Mouse (Mus musculus): ENCODE results near the gene Poc1b. TPM values are rescaled to one million over a fixed set of nuclear protein-coding genes. Genes with fewer than 3 reads are reported as not detected.

Gene Poc1b
- polyA plus RNA-seq, 2 experiments: 5.6 to 5.9 TPM

GRCm38 (mm10) chr10:99176911-99177310 lies 70.1 kb downstream of the Poc1b start:
- ATAC-seq (ENCODE audit: insufficient read depth) (no peak), DNase-seq (ENCODE audit: low read depth in 3 of 3, low spot score in 3 of 3) (no peak)
- H3K9me3 ChIP-seq (ENCODE audit: control insufficient read depth, low read length): no peaks in the 10 kb centered on the region
- H3K27me3 ChIP-seq (ENCODE audit: control insufficient read depth, insufficient read depth, low read length): no peaks in the 10 kb centered on the region
- peaks cover 0 to 5% of the 10 kb centered on the region in 2 experiments; a peak in 2 of 4 replicates for H3K4me1 ChIP-seq (replicated peaks; ENCODE audit: control insufficient read depth in 2 of 2, insufficient read depth in 2 of 2, low read length in 1 of 2)
- TF ChIP-seq CTCF (IDR thresholded peaks at IDR 0.05; ENCODE audit: low read depth) (no peak), EP300 (IDR thresholded peaks at IDR 0.05; ENCODE audit: low read depth) (no peak)
- no peak overlapping the region for H3K4me3 ChIP-seq (ENCODE audit: insufficient read depth in 1 of 2, low read depth in 2 of 2, low read length in 2 of 2)
- no peak overlapping the region for H3K4me2 ChIP-seq (ENCODE audit: low read depth)
- no peaks in the 10 kb centered on the region for H3K36me3 ChIP-seq (replicated peaks; ENCODE audit: control insufficient read depth, insufficient read depth, low read depth)
- H3K27ac ChIP-seq: no peak overlapping the region
- 78% methylated on average over 9 of the region's 9 CpGs for WGBS (ENCODE audit: insufficient replicate concordance)
- H3K9ac ChIP-seq (replicated peaks): no peak overlapping the region

DNA sequence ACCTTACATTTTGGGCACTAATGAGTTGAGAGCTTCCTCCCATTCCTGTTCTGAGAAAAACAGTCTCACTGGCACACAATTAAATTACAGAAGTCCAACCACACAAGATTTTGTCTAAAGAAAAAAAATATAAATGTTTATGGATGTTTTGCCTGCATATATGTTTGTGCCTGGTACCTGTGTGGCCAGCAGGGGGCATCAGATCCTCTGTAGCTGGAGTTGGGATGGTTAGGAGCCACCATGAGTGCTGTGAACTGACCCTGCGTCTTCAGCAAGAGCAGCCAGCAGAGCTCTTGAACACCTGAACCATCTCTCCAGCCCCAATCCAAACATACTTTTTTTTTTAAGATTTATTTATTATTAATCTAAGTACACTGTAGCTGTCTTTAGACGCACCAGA lies 71.3 kb downstream of the Poc1b start:
- H3K9ac ChIP-seq (replicated peaks): no peak overlapping the region
- H3K36me3 ChIP-seq (replicated peaks; ENCODE audit: control insufficient read depth, insufficient read depth, low read depth): no peaks in the 10 kb centered on the region
- DNase-seq (ENCODE audit: low read depth in 3 of 3, low spot score in 3 of 3) (no peak), ATAC-seq (ENCODE audit: insufficient read depth) (no peak)
- H3K27ac ChIP-seq: no peak overlapping the region
- H3K4me2 ChIP-seq (ENCODE audit: low read depth): no peak overlapping the region
- 84% methylated on average over 2 of the region's 2 CpGs for WGBS (ENCODE audit: insufficient replicate concordance)
- no peak overlapping the region for H3K4me3 ChIP-seq (ENCODE audit: insufficient read depth in 1 of 2, low read depth in 2 of 2, low read length in 2 of 2)
- H3K4me1 ChIP-seq (replicated peaks; ENCODE audit: control insufficient read depth in 2 of 2, insufficient read depth in 2 of 2, low read length in 1 of 2): no peaks in the 10 kb centered on the region; a peak in 1 of 4 replicates
- H3K27me3 ChIP-seq (ENCODE audit: control insufficient read depth, insufficient read depth, low read length): no peaks in the 10 kb centered on the region
- no peak for TF ChIP-seq EP300 (IDR thresholded peaks at IDR 0.05; ENCODE audit: low read depth)
- peak; percentile 57 for TF ChIP-seq CTCF (IDR thresholded peaks at IDR 0.05; ENCODE audit: low read depth)
- no peaks in the 10 kb centered on the region for H3K9me3 ChIP-seq (ENCODE audit: control insufficient read depth, low read length)

DNA sequence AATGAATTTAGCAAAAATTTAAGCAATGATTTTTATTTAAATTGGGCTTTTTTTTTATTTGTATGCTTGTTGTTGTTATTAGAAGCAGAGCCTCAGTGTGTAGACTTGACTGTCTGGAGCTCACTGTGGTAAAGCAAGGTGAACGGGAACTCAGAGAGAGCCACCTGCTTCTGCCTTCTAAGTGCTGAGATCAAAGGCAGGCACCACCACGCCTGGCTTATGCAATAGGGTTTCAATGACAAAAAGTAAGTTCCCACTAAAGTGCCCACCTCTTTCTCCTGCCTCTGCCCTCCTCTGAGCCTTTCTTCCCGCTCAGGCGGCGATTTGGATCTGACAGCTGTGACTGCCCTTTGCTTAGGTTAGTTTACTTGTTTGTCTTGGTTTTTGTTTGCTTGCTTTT lies 72.3 kb downstream of the Poc1b start:
- H3K4me3 ChIP-seq (ENCODE audit: insufficient read depth in 1 of 2, low read depth in 2 of 2, low read length in 2 of 2): no peak overlapping the region
- no peak overlapping the region for H3K27ac ChIP-seq
- H3K9ac ChIP-seq (replicated peaks): no peak overlapping the region
- H3K4me1 ChIP-seq (replicated peaks; ENCODE audit: control insufficient read depth in 2 of 2, insufficient read depth in 2 of 2, low read length in 1 of 2): no peaks in the 10 kb centered on the region
- H3K36me3 ChIP-seq (replicated peaks; ENCODE audit: control insufficient read depth, insufficient read depth, low read depth): no peaks in the 10 kb centered on the region
- no peak for ATAC-seq (ENCODE audit: insufficient read depth)
- H3K27me3 ChIP-seq (ENCODE audit: control insufficient read depth, insufficient read depth, low read length): no peaks in the 10 kb centered on the region
- H3K9me3 ChIP-seq (ENCODE audit: control insufficient read depth, low read length): no peaks in the 10 kb centered on the region
- 67% methylated on average over 5 of the region's 5 CpGs for WGBS (ENCODE audit: insufficient replicate concordance)
- H3K4me2 ChIP-seq (ENCODE audit: low read depth): no peak overlapping the region
- DNase-seq (ENCODE audit: low read depth in 3 of 3, low spot score in 3 of 3): no peak
- TF ChIP-seq EP300 (IDR thresholded peaks at IDR 0.05; ENCODE audit: low read depth) (no peak), CTCF (IDR thresholded peaks at IDR 0.05; ENCODE audit: low read depth) (no peak)

DNA sequence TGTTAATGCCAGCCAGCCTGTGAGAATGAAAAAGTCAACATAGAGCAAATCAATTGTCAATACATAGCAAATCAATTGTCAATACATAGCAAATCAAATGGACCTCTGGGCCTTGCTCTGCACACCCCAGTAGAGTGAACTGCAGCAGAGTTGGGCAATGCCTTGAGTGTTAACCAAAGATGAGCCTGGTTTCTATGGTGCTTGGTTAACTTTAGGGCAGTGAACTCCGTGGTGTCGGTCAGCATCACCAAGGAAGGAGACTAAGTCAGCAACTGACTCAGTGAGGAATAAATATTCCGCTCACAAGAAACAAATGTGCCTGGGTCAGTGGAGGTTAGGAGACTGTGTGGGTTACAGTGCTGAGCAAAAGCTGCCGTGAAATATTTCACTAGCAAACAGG lies 72.7 kb downstream of the Poc1b start:
- Histone ChIP-seq H3K9me3 (ENCODE audit: control insufficient read depth, low read length) (no peaks in the 10 kb centered on the region), H3K4me2 (ENCODE audit: low read depth) (no peak overlapping the region), H3K9ac (replicated peaks) (no peak overlapping the region), H3K4me1 (replicated peaks; ENCODE audit: control insufficient read depth in 2 of 2, insufficient read depth in 2 of 2, low read length in 1 of 2) (no peaks in the 10 kb centered on the region), H3K4me3 (ENCODE audit: insufficient read depth in 1 of 2, low read depth in 2 of 2, low read length in 2 of 2) (no peak overlapping the region), H3K27me3 (ENCODE audit: control insufficient read depth, insufficient read depth, low read length) (no peaks in the 10 kb centered on the region), H3K36me3 (replicated peaks; ENCODE audit: control insufficient read depth, insufficient read depth, low read depth) (no peaks in the 10 kb centered on the region), H3K27ac (no peak overlapping the region)
- DNase-seq (ENCODE audit: low read depth in 3 of 3, low spot score in 3 of 3) (no peak), ATAC-seq (ENCODE audit: insufficient read depth) (no peak)
- no peak for TF ChIP-seq EP300 (IDR thresholded peaks at IDR 0.05; ENCODE audit: low read depth)
- no peak for TF ChIP-seq CTCF (IDR thresholded peaks at IDR 0.05; ENCODE audit: low read depth)
- WGBS (ENCODE audit: insufficient replicate concordance): 68% methylated on average over 4 of the region's 4 CpGs

GRCm38 (mm10) chr10:99181497-99181896 lies 74.7 kb downstream of the Poc1b start:
- no peaks in the 10 kb centered on the region for H3K27me3 ChIP-seq (ENCODE audit: control insufficient read depth, insufficient read depth, low read length)
- no peak overlapping the region for H3K27ac ChIP-seq
- no peak overlapping the region for H3K9ac ChIP-seq (replicated peaks)
- 71% methylated on average over 8 of the region's 8 CpGs for WGBS (ENCODE audit: insufficient replicate concordance)
- ATAC-seq (ENCODE audit: insufficient read depth) (peak; percentile 27; the same call in 1 of the 2 replicates), DNase-seq (ENCODE audit: low read depth in 3 of 3, low spot score in 3 of 3) (no peak)
- no peak overlapping the region for H3K4me2 ChIP-seq (ENCODE audit: low read depth)
- no peaks in the 10 kb centered on the region for H3K4me1 ChIP-seq (replicated peaks; ENCODE audit: control insufficient read depth in 2 of 2, insufficient read depth in 2 of 2, low read length in 1 of 2)
- H3K9me3 ChIP-seq (ENCODE audit: control insufficient read depth, low read length): no peaks in the 10 kb centered on the region
- TF ChIP-seq EP300 (IDR thresholded peaks at IDR 0.05; ENCODE audit: low read depth) (no peak), CTCF (IDR thresholded peaks at IDR 0.05; ENCODE audit: low read depth) (no peak)
- H3K4me3 ChIP-seq (ENCODE audit: insufficient read depth in 1 of 2, low read depth in 2 of 2, low read length in 2 of 2): no peak overlapping the region
- no peaks in the 10 kb centered on the region for H3K36me3 ChIP-seq (replicated peaks; ENCODE audit: control insufficient read depth, insufficient read depth, low read depth)
